Mouse (Mus musculus): ENCODE results near the gene Grip2.

The Grip2 gene

DNA sequence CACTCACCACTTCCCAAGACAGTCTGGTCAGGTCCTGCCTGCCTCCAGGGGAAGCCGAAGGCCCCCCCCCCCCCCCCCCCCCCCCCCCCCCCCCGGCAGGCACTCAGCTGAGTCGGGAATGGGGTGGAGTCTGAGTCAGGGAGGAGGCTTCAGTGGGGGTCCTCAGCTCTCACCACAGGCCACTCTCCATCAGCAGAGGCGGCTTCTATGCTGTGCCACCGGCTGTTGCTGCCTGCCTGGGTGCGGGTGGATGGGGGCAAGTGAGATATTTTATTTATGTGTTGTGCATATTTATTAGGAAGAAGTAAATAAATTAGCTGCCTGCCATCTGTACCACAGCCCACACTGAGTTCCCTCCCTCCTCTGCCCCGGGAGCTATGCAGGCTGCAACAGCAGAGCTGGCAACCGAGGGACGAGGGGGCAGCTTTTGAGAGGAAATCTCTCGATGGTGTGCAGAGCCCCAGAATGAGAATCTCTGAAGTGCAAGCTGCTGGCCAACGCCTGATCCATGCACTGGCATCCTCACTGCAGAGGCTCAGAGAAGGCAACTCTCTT is at the start of gene Grip2:
Grip2 (minus strand) TSS at position 235 of the 555 bp plus-strand sequence.
- no peak for DNase-seq

DNA sequence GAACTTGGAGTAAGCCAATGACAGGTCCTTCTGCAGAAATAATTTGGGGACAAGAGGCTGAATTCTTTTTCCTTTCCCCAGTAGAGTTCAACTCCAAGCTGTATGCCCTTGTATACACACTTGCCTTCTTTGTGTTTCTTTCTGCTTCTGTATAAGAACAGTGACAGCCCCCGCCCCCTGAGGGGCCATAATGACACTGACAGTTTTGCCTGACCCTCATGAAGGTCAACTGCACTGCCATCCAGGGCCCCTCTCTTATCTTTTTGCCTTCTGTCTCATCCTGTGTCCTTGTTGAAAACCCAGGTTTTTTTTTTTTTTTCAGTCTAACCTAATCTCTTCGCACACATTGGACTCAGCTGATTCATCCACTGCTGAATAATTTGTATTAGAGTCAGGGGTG is 45.7 kb upstream of the Grip2 start:
- no peak for DNase-seq

DNA sequence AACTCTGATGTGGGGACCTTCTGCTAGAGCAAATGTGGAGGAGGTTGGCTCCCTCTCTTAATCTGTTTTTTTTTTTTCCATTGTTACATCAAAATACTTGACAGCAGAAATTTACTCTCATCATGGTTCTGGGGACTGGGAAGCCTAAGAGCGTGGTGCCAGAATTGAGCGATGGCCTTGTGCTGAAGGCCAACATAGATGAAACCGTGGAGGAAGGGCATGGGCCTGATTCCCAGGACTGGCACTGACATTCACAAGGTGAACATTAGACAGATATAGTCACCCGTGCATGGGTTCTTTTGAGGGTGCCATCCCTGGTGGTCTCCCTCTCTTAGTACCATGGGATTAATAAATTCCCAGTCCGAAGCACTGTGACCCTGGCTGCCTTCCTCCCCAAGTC is 41.0 kb upstream of the Grip2 start:
- DNase-seq: no peak

DNA sequence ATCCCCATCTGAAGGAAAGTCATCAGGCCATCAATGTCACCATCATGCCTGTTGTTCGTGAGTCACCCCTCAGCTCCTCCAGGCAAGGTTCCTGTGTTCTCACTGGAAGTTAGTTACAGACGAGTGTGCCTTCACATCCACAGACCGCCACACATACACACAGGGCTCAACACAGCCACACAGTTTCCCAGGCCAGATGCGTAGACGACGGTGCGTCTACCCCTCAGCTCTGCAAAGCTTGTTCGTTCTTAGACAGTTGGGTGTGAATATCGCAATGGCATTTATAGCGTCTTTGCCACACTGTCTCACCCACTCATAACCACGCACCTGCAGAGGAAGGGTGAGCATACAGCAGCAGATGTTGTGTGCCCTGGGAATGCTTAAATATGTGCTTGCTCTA is 38.6 kb upstream of the Grip2 start:
- DNase-seq: no peak

DNA sequence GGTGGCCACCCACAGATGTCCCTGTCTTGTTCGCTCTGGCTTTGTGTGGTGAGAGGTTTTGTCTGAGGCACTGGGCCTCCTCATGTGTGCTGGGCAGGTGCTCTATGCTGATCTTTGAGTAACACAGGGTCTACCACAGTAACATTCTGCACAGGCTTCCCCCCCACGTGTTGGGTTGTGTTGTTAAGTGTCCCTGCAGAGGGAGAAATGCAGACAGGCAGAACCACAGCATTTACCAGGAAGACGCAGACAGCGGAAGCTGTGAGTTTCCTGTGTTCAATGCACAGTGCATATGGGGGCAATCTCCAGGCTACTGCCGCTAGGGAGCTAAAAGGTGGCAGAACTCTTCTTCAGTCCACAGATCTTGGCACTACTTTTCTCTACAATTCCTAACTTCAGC is 37.5 kb upstream of the Grip2 start:
- no peak for DNase-seq

DNA sequence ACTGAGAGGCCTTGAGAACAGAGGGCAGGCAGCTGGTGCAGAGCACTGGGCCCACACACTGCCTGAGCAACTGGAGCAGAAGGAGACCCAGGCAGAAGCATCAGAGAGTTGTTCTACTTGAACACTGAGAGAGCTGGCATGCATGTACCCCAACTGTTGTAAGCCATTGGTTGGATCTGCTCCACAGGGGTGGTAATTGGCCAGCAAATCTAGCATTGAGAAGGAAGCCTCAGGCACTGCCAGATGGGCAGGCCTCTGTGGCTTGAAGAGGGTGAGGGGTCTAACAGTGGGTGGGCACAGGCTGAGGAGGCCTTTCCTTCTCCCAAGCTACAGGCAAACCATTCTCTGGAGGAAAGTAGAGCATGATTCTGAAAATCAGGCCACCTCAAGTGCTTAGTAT is 35.8 kb upstream of the Grip2 start:
- no peak for DNase-seq

DNA sequence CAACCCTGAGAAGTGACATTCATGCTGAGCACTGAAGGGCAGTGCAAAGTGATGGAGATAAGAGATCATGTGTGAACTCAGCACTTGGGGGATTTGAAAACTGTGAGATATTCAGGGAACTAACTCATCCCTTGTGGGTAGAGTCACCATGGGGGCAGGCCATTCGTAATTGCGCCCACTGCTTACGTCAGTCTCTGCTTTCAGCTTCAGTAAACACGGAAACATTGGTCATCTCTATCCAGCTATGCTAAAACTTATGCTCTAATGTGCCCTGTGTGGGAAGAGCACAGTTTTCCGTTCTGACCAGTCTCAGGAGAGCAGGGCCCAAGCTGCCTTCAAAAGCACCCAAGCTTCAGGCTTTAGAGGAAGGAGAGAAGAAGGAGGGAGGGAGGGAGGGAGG is 31.3 kb upstream of the Grip2 start:
- no peak for DNase-seq

DNA sequence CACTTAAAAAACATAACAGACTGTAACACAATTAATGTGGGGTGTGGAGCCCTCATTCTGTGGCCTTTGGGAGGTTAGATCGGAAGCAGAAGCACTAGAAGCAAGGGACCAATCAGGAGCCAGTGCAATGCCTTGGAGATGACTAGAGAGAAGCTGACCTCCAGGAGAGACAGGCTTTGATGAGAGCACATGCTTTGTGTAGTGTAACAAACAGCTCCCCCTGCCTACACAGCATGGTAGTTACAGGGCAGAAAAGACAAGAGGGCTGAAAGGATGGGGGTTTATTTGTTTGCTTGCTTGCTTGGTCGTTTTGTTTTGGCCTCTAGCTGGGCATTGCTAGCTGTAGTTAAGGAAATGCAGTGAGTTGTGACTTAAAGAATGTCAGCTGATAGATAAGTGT is 25.5 kb upstream of the Grip2 start:
- DNase-seq: peak; percentile 10 to 30

DNA sequence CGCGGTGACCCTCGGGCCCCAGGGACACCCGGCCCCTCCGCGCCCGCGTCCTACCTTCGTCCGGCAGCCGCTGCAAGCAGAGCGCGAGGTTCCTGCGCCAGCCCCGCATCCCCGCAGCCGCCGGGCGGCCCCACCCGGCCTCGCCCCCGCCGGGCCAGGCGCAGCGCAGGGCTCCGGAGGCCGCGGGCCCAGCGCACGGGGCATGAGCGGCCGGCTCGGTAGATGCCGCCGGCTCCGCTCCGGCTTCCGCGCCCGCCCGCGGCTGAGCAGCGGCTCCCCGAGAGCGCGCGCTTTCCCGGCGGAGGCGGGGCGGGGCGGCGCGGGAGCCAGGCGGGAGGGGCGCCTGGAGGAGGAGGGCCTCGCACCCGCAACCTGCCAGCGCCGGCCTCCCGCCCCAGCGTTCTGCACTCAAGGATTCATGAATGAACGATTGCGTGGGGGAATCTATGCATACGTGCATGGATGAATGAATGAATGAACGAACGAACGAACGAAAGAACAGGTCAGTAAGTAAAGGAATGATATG is 16.6 kb upstream of the Grip2 start:
- no peak for DNase-seq

DNA sequence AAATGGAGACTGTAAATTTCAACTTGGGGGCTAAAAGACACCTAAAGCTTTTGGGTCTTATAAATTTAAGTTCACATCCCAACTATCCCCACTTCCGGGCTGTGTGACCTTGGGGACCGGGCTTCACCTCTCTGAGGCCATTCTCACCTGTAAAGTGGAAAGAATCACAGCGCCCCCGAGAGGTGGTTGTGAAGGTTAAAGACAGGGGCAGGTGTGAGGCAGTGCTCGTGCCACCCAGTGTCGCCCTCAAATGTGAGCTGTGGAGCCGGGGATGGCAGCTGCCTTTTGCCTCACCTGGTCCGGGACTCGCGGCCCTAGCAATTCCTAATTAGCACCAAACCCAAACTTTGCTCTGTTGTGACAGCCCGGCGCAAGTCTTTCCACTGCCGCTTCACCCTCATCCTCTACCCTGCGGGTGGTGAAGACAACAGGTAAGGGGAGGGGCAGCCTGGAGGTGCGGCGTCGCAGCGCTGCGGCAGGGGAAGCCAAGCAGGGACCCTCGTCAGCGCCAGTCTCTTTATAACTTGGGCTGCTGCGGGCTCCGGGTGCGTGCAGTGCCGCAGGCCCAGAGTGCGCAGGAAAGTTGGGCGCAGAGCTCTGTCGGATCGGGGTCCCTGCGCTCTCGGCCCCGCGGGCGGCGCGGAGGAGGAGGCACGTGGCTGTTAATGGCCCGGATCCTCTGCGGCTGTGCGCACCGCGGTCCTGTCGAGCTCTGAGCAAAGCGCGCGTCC is 16.0 kb upstream of the Grip2 start:
- DNase-seq: no peak

DNA sequence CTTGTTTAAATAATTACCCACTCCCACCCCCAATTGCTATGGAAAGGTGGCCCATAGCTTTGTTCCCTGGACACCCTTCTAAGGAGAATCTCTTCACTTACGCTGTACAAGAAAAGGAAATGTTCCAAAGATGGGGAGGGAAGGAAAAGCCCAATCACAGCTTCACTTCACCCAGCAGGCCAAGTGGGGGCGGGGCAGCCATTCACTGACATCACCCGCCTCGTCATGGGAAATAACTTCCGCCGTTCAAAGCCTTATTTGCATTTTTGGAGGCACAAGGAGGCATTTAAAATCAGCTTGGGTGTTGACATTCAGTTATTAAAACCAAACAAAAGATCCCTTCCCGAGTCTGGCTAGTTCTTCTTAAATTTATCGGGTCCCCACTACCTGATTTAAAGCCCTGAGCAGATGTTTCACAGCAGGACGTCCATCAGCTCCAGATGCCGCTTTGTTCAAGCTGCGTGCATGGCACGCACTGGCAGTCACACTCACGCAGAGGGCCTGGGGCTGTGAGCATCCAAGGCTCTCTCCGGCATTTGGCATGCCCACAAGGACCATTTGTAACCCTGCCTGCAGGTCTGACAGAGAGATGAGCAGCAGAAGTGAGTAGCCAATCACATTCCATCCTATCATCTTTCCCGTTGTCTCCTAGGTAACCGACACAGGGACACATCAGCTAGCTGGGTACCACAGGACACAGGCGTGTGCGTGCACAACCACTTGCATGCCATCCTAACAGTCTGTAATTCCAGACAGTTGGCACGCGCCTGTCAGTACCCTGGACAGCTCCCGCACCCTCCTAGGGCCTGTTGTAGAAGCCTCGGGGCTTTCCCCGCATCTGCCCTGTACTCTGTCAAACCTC is 12.2 kb upstream of the Grip2 start:
- DNase-seq: peak; percentile 39 to 45

DNA sequence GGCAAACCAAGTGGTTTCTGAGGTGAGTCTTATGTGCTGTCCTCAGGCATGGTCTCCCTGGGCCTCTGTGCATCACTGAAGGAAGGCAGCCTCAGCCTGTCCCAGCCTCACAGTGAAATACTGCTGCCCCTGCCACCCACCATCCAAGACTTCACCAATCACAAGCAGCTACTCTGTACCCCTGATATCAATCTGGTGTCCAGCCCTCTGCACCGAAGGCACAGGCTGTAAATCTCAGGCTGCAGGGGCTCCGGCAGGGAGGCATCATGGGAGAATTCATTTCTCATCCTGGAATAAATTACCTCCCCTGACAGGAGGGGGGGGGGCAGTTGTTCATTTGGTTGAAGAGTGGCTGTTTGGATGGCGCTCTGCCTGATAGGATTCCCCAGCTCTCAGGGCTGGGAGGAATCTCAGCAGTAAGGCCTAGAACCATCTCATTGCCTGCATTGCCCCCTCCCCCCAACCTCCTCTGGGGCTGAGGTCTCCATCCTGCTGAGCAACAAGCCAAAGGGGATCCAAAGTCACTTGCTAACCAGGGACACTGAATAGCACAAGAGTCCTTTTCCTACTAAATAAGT is 5.9 kb upstream of the Grip2 start:
- DNase-seq: no peak

DNA sequence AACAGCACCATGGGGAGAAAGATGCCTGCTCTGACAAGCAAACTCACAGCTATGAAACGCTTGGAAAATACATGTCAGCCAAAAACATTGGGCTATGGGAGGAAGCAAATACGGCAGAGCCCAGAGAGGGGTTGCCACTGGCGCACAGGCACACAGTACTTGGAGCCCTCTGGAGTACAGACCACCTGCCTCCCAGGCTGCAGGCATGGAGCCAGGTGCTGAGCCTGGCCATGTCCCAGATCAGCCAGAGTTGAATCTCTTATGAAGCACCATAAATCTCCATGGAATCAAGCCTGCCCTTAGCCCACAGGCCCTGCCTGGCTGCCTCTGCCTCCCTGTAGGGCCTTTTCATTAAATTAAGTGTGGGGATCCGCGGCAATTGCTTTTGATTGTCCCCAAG is 876 bp upstream of the Grip2 start:
- no peak for DNase-seq

DNA sequence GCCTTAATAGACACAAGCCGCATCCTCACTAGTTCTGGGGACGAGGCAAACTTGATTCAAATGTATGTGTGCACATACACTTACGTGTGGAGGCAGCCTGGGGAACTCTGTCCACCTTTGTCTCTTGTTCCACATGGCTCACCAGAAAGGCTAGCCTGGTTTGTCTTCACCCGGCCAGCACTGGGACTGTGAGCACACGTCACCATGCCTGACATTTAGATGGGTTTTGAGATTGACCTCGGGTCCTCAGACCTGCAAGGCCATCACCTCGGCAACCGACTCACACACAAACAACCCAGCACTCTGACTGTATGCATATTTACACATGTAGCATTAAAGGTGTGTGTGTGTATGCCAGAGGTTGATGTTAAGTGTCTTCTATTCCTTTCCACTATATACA is 8.8 kb downstream of the Grip2 start:
- DNase-seq: no peak

DNA sequence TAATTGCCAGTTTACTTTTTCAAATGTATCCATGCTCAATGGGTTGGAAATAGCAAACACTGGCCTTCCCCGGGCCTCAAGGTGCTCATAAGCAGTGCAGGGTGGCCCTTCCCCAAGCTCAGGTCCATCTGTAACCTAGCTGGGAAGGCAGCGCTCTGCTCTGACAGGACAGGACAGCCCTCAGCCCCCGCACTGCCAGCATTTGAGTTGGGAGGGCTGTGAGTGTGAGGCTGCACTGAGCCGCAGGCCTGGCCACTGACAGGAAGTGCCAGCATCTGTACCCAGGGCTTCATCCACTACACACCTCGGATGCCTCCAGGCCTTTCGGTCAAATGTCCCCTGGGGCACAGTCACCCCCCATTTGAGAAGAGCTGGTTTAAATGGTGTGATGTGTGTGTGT is 11.1 kb downstream of the Grip2 start:
- no peak for DNase-seq

DNA sequence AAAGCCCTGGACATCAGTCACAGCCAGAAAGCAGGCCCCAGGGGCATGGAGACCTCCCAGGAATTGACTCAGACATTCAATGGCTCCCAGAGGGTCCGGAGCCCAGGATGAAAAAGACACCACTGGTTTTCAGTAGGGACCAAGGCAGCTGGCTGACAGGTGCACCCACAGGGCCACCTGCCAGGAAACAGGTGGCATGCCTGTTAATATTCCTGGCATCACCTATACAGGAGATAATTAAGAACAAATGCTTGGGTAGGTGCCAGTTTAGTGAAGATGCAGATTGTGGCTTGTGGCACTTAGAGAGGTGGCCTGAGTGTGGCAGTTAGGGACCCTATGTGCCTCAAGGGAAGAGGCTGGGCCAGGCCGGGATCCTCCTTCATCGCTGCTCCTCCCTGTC is 13.4 kb downstream of the Grip2 start:
- DNase-seq: no peak

DNA sequence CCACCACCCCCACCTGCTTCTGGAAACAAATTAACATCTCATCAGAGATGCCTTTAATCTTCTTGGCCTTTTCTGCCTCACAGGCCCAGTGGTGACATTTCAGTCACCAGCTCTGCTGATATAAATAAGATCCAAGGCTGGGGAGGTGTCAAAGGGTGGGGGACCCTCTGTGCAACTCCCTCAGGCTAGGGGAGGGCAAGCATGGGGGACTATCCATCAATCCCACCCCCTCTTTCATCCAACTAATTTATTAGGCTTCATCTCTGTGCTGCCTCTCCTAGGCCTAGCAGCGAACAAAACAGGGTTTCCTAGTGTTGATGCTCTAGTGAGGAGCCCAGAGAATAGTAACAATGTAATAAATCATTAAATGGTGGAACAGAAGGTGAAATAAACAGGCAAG is 17.0 kb downstream of the Grip2 start:
- no peak for DNase-seq

DNA sequence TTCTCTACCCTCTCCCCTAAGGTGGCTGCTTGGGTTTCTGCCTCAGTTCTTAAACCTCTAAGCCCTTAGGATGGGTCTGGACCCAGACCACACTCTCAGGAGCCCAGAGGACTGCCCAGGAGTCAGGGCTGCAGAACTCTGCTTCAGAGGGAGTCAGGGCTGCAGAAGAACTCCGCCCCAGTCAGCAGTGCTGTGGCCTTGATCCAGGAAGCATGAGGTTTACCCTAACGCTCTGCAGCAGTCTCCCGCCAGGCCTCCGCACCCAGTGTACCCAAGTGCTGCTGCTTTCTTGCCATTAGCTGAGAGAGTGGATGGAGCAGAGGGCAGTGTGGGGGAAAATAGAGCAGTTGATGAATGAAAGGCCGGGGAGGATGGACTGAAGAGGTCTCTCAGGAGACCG is 19.0 kb downstream of the Grip2 start:
- DNase-seq: no peak

DNA sequence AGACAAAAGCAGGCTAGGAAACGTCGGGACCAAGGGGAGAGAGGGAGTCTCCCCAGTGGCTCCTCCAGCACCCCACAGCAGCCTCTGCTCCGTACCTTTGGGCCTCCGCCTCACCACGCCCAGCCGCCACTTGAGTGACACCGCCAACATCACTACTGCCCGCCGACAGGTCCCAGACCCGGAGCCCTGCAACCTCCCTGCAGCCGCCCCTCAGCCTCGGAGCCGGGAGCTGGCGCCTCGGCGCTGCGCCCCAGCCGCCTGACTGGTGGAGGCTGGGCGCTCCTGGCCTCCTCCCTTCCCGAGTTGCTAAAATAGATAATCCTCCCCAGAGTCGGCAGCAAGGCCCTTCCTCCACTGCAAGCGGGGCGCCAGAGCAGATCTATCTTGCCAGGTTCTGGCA is 19.9 kb downstream of the Grip2 start:
- no peak for DNase-seq

DNA sequence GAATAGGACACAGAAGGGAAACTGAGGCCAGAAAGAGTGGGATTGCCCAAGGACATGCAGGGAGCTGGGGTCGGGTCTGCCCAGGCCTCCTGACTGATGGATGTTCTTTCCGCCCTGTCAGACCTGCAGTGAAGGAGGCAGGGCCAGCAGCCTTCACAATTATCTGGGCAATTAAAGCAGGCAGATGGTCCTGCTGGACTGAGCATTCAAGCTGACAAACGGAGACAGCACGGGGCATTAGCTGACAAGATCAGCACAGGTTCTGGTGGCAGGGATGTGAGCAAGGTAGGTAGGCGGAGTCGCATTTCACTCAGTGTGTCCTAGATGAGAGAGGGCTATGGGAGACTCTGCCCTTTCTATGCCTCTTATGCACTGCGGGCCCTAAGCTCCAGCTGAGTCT is 22.9 kb downstream of the Grip2 start:
- DNase-seq: no peak

DNA sequence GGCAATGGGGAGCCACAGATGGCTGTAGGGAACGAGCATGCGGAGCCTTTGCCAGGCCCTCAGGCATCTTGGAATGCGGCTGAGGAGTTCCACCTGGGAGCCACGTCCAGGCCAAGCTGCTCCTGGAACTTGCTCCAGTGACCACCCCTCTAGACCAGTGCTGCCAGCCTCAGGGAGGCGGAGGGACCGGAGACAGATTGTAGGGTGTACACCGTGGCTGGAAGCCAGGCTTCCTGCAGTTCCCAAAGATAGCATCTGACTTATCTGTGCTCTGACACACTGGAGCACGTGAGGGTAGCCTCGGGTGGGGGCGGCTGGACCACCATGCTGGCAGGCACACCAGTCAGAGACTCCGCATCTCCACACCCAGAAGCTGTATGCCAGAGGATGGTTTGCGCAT is 28.6 kb downstream of the Grip2 start:
- DNase-seq: no peak

DNA sequence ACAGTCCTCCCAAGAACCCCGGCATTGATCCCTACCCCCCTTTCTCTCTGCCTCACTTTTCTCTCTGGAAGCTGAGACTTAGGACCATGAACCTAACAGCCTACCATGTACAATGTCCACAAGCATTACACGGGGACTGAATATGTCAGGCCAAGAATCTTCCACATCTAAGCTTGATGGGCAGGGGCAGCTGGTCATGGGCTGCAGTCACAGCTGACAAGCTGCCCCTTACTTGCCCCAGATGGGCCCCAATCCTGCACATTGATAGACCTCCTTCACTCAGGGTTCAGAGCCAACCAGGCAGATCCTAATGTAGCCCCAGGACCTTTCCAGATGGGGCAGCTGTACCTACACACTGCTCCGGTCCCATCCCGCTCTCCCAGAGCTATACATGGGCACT is 30.3 kb downstream of the Grip2 start:
- no peak for DNase-seq

DNA sequence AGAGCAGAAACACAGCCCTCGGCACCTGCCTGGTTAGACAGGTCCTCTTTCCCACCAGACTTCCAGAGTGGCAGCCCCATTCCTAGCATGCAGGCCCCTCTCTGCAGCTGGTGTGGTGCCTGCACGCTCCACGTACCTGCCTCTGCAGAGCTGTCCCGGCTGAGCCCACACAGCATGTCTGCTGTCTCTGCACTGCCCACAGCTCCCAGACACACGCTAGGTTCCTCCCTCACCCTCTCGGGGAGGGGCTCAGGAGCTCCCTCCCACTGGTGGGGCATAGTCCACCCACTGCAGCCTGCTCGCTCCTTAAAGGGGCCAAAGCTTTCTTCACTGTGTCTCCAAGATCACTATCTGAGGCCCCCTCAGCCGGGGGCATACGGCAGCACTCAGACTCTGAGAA is 31.0 kb downstream of the Grip2 start:
- no peak for DNase-seq

DNA sequence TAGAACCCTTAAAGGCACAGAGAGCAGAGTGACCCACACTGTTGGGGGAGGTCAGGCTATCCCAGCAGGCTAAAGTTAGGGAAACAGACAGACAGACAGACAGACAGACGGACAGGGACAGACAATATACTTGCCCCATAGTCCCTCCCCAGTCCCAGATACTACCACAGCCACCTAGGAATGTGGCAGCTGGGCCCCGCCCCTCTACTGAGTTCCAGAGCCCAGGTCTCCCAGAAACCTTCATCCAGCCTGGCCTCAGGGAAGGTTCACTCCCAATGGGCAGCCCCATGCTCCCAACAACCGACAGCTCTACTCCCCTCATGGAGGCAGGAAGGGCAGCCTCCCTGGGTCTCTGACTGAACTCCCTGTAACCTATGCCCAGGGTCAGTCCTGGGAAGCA is 31.4 kb downstream of the Grip2 start:
- DNase-seq: no peak
